Mouse (Mus musculus) MEL (cell line): Measurements from ENCODE around the gene Syn3. TPM values are rescaled to one million over a fixed set of nuclear protein-coding genes. Genes with fewer than 3 reads are reported as not detected.

Experiments used
- DNase-seq: peaks from one replicate; pipeline ENCODE4 v3.0.0; 2011; ENCODE audit warnings: low read depth, low spot score
- H3K27ac ChIP-seq: 2 replicates; pipeline ENCODE4 v1.5.1; 2012; ENCODE audit warnings: low read depth, mild to moderate bottlenecking, control low read depth, low read length, moderate library complexity; ENCODE audit not compliant: control insufficient read depth
- H3K27me3 ChIP-seq, 2 experiments: fragments of 150-350 bp in 1 of 2; sonication (generic) in 1 of 2; 2 replicates each; pipeline ENCODE4 v1.6.1; 2012; ENCODE audit warnings: low read length in 2 of 2, mild to moderate bottlenecking in 2 of 2, improper control_type of control experiment in 1 of 2, moderate library complexity in 1 of 2; ENCODE audit not compliant: insufficient read depth in 2 of 2, control insufficient read depth in 1 of 2
- H3K36me3 ChIP-seq, 2 experiments: 2 replicates each; pipeline ENCODE4 v1.6.1; 2012 to 2014; ENCODE audit warnings: low read length in 2 of 2, improper control_type of control experiment in 1 of 2, inconsistent platforms in 1 of 2, mild to moderate bottlenecking in 1 of 2; ENCODE audit not compliant: insufficient read depth in 2 of 2, control insufficient read depth in 1 of 2
- H3K4me1 ChIP-seq, 2 experiments: fragments of 150-350 bp in 1 of 2; sonication (generic) in 1 of 2; 2 replicates each; pipeline ENCODE4 v1.6.1; 2012; ENCODE audit warnings: low read length in 2 of 2, improper control_type of control experiment in 1 of 2, mild to moderate bottlenecking in 1 of 2; ENCODE audit not compliant: insufficient read depth in 2 of 2, control insufficient read depth in 1 of 2
- H3K4me3 ChIP-seq, 2 experiments: fragments of 150-350 bp in 1 of 2; sonication (generic) in 1 of 2; 2 replicates each; pipeline ENCODE4 v1.5.1; 2012; ENCODE audit warnings: low read depth in 2 of 2, low read length in 2 of 2, mild to moderate bottlenecking in 2 of 2, moderate library complexity in 2 of 2, control low read depth in 1 of 2, improper control_type of control experiment in 1 of 2; ENCODE audit not compliant: control insufficient read depth in 1 of 2, insufficient read depth in 1 of 2
- H3K79me2 ChIP-seq: 2 replicates; pipeline ENCODE4 v1.6.1; 2012; ENCODE audit warnings: mild to moderate bottlenecking, low read length, moderate library complexity; ENCODE audit not compliant: control insufficient read depth, poor library complexity, insufficient read depth
- H3K9ac ChIP-seq: 2 replicates; pipeline ENCODE4 v1.6.1; 2012; ENCODE audit warnings: low read depth, mild to moderate bottlenecking, control low read depth, low read length, moderate library complexity; ENCODE audit not compliant: control insufficient read depth, poor library complexity, severe bottlenecking
- H3K9me3 ChIP-seq: fragments of 150-350 bp; sonication (generic); replicated peaks from 2 replicates; pipeline ENCODE4 v1.6.1; 2012; ENCODE audit warnings: mild to moderate bottlenecking, low read length, improper control_type of control experiment, moderate library complexity; ENCODE audit not compliant: insufficient read depth
- CHD1 ChIP-seq: IDR thresholded peaks from 2 replicates; pipeline ENCODE4 v1.6.1; 2012; ENCODE audit warnings: low read depth, mild to moderate bottlenecking, inconsistent platforms, low read length, improper control_type of control experiment
- EP300 ChIP-seq, 2 experiments: IDR thresholded peaks; 2 replicates each; pipeline ENCODE4 v1.6.1; 2011; ENCODE audit warnings: improper control_type of control experiment in 2 of 2, low read length in 2 of 2, low read depth in 1 of 2, mild to moderate bottlenecking in 1 of 2
- GABPA ChIP-seq: IDR thresholded peaks from 2 replicates; pipeline ENCODE4 v1.6.1; 2012; ENCODE audit warnings: low read depth, mild to moderate bottlenecking, inconsistent platforms, low read length, improper control_type of control experiment, moderate library complexity
- JUND ChIP-seq: IDR thresholded peaks from 2 replicates; pipeline ENCODE4 v1.6.1; 2011; ENCODE audit warnings: low read depth, mild to moderate bottlenecking, improper control_type of control experiment, low read length
- KAT2A ChIP-seq: conservative IDR thresholded peaks from 2 replicates; pipeline ENCODE4 v1.6.1; 2012; ENCODE audit warnings: low read depth, low read length, improper control_type of control experiment, inconsistent platforms
- MAFK ChIP-seq: IDR thresholded peaks from 2 replicates; pipeline ENCODE4 v1.6.1; 2011; ENCODE audit warnings: low read depth, mild to moderate bottlenecking, low read length, improper control_type of control experiment, borderline replicate concordance
- MAX ChIP-seq: IDR thresholded peaks from 2 replicates; pipeline ENCODE4 v1.6.1; 2011; ENCODE audit warnings: low read length, improper control_type of control experiment
- MAZ ChIP-seq: IDR thresholded peaks from 2 replicates; pipeline ENCODE4 v1.6.1; 2012; ENCODE audit warnings: low read depth, mild to moderate bottlenecking, inconsistent platforms, low read length, improper control_type of control experiment
- MEF2A ChIP-seq: IDR thresholded peaks from 2 replicates; pipeline ENCODE4 v1.6.1; 2014; ENCODE audit warnings: low read depth, mild to moderate bottlenecking, inconsistent platforms, low read length, improper control_type of control experiment; ENCODE audit not compliant: poor library complexity, insufficient replicate concordance, severe bottlenecking; ENCODE audit errors: extremely low read depth
- MXI1 ChIP-seq: IDR thresholded peaks from 2 replicates; pipeline ENCODE4 v1.6.1; 2011; ENCODE audit warnings: mild to moderate bottlenecking, low read depth, low read length, improper control_type of control experiment
- MYB ChIP-seq: IDR thresholded peaks from 2 replicates; pipeline ENCODE4 v1.6.1; 2011; ENCODE audit warnings: mild to moderate bottlenecking, low read depth, low read length, improper control_type of control experiment
- MYC ChIP-seq: IDR thresholded peaks from 2 replicates; pipeline ENCODE4 v1.6.1; 2011; ENCODE audit warnings: low read depth, mild to moderate bottlenecking, low read length, improper control_type of control experiment, moderate library complexity
- NELFE ChIP-seq: IDR thresholded peaks from 2 replicates; pipeline ENCODE4 v1.6.1; 2011; ENCODE audit warnings: low read depth, low read length, improper control_type of control experiment
- NRF1 ChIP-seq: IDR thresholded peaks from 2 replicates; pipeline ENCODE4 v1.6.1; 2014; ENCODE audit warnings: low read depth, mild to moderate bottlenecking, inconsistent platforms, low read length, improper control_type of control experiment, moderate library complexity; ENCODE audit not compliant: poor library complexity, insufficient read depth, severe bottlenecking
- POLR2AphosphoS2 ChIP-seq: IDR thresholded peaks from 2 replicates; pipeline ENCODE4 v1.6.1; 2011; ENCODE audit warnings: low read length, improper control_type of control experiment
- SIN3A ChIP-seq: IDR thresholded peaks from 2 replicates; pipeline ENCODE4 v1.6.1; 2012; ENCODE audit warnings: low read length, improper control_type of control experiment, inconsistent platforms
- TCF12 ChIP-seq: IDR thresholded peaks from 2 replicates; pipeline ENCODE4 v1.6.1; 2014; ENCODE audit warnings: low read depth, mild to moderate bottlenecking, inconsistent platforms, low read length, improper control_type of control experiment, moderate library complexity
- UBTF ChIP-seq: IDR thresholded peaks from 2 replicates; pipeline ENCODE4 v1.6.1; 2012; ENCODE audit warnings: low read depth, mild to moderate bottlenecking, inconsistent platforms, low read length, improper control_type of control experiment, moderate library complexity, borderline replicate concordance; ENCODE audit not compliant: insufficient read depth
- USF1 ChIP-seq: IDR thresholded peaks from 2 replicates; pipeline ENCODE4 v1.6.1; 2014; ENCODE audit warnings: low read depth, mild to moderate bottlenecking, inconsistent platforms, low read length, improper control_type of control experiment, moderate library complexity
- USF2 ChIP-seq, 2 experiments: IDR thresholded peaks; 2 replicates each; pipeline ENCODE4 v1.6.1; 2011 to 2012; ENCODE audit warnings: improper control_type of control experiment in 2 of 2, low read length in 2 of 2, borderline replicate concordance in 1 of 2, inconsistent platforms in 1 of 2, low read depth in 1 of 2, mild to moderate bottlenecking in 1 of 2; ENCODE audit not compliant: insufficient read depth in 1 of 2
- ZC3H11A ChIP-seq: IDR thresholded peaks from 2 replicates; pipeline ENCODE4 v1.6.1; 2012; ENCODE audit warnings: low read depth, mild to moderate bottlenecking, inconsistent platforms, low read length, improper control_type of control experiment
- ZKSCAN1 ChIP-seq: IDR thresholded peaks from 2 replicates; pipeline ENCODE4 v1.6.1; 2012; ENCODE audit warnings: low read depth, mild to moderate bottlenecking, inconsistent platforms, low read length, improper control_type of control experiment, moderate library complexity
- ZMIZ1 ChIP-seq: IDR thresholded peaks from 2 replicates; pipeline ENCODE4 v1.6.1; 2012; ENCODE audit warnings: low read depth, mild to moderate bottlenecking, inconsistent platforms, low read length, improper control_type of control experiment, moderate library complexity
- ZNF384 ChIP-seq: IDR thresholded peaks from 2 replicates; pipeline ENCODE4 v1.6.1; 2012; ENCODE audit warnings: low read depth, mild to moderate bottlenecking, inconsistent platforms, low read length, improper control_type of control experiment
- polyA plus RNA-seq, 2 experiments: library from polyadenylated mRNA; stranded (reverse) in 1 of 2; unstranded in 1 of 2; fragments of >175 nt in 1 of 2; fragments of >200 nt in 1 of 2; gene quantifications; 2 replicates each; pipeline versions ENCODE4 v1.2.1 to v1.2.4; 2012; ENCODE audit warnings: low replicate concordance in 2 of 2, low read depth in 1 of 2; ENCODE audit not compliant: insufficient read length in 2 of 2, insufficient read depth in 1 of 2, missing spikeins in 1 of 2
- total RNA-seq: library from RNA; depleted of rRNA; stranded (reverse); fragments of 300-350 nt; gene quantifications from 2 replicates; pipeline ENCODE4 v1.2.3, GENCODE M21; 2012

Gene Syn3
- total and polyA plus RNA-seq, 3 experiments, result 0.06 TPM; not detected in 2

DNA sequence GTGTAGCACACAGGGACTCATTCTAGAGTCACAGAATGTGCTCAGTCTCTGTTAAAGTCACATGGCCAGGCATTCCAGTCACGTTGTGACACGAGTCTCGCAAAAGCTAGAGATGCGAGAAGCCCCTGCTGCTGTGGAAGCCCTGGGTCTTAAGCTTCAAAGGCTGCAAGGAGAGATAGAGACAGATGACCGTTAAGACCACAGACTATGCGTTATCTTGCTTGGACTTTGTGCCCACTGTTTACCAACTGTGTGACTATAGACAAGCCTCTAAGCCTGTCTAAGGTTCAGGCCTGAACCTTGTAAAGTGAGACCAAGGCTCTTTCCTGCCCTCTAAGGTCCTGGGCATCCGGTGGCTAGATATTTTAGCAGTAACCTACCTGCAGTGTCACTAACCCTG is 156.0 kb downstream of the Syn3 start:
- no peaks in the 10 kb centered on the region for H3K27me3 ChIP-seq
- DNase-seq, result no peak
- H3K4me1 ChIP-seq, result no peaks in the 10 kb centered on the region
- no peak overlapping the region for H3K27ac ChIP-seq
- H3K79me2 ChIP-seq, result no peaks in the 10 kb centered on the region
- H3K9me3 ChIP-seq, result no peaks in the 10 kb centered on the region
- no peaks in the 10 kb centered on the region for H3K36me3 ChIP-seq
- no peak for TF ChIP-seq MXI1
- no peak for TF ChIP-seq MAFK
- no peak for TF ChIP-seq ZNF384
- TF ChIP-seq TCF12, result no peak
- no peak for TF ChIP-seq MYC
- no peak for TF ChIP-seq MAZ
- no peak for TF ChIP-seq ZKSCAN1
- TF ChIP-seq MEF2A, result no peak
- no peak for TF ChIP-seq NRF1
- TF ChIP-seq ZC3H11A, result no peak
- no peak for TF ChIP-seq USF1
- TF ChIP-seq NELFE, result no peak
- TF ChIP-seq MYB, result no peak
- no peak for TF ChIP-seq EP300 (IDR thresholded peaks at IDR 0.05; ENCODE audit: low read depth in 1 of 2, low read length in 2 of 2)
- TF ChIP-seq SIN3A, result no peak
- no peak for TF ChIP-seq JUND
- TF ChIP-seq KAT2A, result no peak
- no peak for TF ChIP-seq GABPA
- H3K4me3 ChIP-seq, result no peak overlapping the region
- no peak overlapping the region for H3K9ac ChIP-seq

- H3K4me3 ChIP-seq, result no peak overlapping the region
- no peak for TF ChIP-seq ZMIZ1
- no peak for TF ChIP-seq MAX
- no peak for TF ChIP-seq CHD1
- TF ChIP-seq GABPA, result no peak
- no peak for TF ChIP-seq POLR2AphosphoS2
- no peak for TF ChIP-seq TCF12
- no peak for TF ChIP-seq UBTF
- no peak for TF ChIP-seq USF2 (IDR thresholded peaks at IDR 0.05; ENCODE audit: borderline replicate concordance in 1 of 2, insufficient read depth in 1 of 2, low read depth in 1 of 2, low read length in 2 of 2)
- TF ChIP-seq, all 39 proteins: peak for 0
- no peaks in the 10 kb centered on the region for H3K27me3 ChIP-seq
- no peak for DNase-seq
- H3K27ac ChIP-seq, result no peak overlapping the region
- H3K9ac ChIP-seq, result no peak overlapping the region
- H3K79me2 ChIP-seq, result no peaks in the 10 kb centered on the region
- no peaks in the 10 kb centered on the region for H3K4me1 ChIP-seq
- H3K9me3 ChIP-seq, result no peaks in the 10 kb centered on the region
- no peaks in the 10 kb centered on the region for H3K36me3 ChIP-seq
Measured at GRCm38 (mm10) chr10:86342151-86342550, 156.5 kb downstream of the Syn3 start.
